Mouse (Mus musculus) forelimb bud, embryonic 11.5 days (tissue): ENCODE results near the gene Tars2.
"Not testable (repeated sequence)": the region's sequence is repeated elsewhere in the genome, so short reads cannot be mapped to it uniquely, and the experiment has no call there.

Experiments used
- DNase-seq: peaks from one replicate; pipeline ENCODE4 v3.0.0-alpha.2; 2012; ENCODE audit warnings: low read depth, low spot score

Tars2 gene

DNA sequence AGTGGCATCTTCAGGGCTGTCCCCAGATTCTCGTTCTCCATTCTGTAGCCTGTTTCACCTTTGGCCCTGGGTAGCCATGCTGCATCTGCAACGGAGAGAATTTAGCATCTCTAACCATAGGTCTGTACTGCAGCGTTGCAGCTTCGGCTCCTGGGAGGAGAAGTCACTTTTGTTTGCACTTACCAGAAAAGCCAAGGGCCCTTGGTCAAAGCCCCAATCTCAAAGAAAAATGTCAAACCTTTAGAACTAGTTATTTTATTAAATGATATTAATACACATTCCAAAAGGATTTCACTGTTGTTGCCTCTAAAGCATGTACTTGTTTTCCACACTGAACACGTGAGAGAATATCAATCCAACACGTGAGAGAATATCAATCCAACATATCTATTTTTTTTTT lies at the start of gene Tars2:
Gene Tars2 (minus strand): TSS at position 101 of the 400 bp plus-strand sequence.
- no peak for DNase-seq

DNA sequence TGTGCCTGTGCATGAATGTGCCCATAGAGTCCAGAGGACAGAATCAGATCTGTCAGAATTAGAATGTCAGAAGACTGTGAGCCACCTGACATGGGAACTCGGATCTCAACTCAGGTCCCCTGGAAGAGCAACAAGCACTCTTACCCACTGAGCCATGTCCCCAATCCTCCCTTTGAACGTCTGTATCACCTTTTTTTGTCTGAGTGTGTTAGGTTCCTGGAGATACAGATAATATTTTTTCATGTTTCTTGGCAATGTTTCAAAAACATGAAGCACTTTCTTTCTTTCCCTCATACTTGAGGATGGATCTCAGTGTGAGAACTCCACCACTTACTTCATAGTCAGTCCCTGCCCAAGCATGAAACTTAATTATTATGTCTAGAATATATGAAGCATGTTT lies 48.4 kb upstream of the Tars2 start:
- no peak for DNase-seq

DNA sequence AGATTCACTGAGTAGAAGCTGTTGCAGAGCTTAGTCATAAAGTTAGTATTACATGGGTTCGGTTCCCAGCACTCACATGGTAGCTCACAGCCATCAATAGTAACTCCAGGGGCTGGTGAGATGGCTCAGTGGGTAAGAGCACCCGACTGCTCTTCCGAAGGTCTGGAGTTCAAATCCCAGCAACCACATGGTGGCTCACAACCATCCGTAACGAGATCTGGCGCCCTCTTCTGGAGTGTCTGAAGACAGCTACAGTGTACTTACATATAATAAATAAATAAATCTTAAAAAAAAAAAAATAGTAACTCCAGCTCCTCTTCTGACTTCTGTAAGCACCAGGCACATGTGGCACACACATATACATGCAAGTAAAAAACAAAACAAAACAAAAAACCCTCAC lies 47.6 kb upstream of the Tars2 start:
- not testable (repeated sequence) for DNase-seq

DNA sequence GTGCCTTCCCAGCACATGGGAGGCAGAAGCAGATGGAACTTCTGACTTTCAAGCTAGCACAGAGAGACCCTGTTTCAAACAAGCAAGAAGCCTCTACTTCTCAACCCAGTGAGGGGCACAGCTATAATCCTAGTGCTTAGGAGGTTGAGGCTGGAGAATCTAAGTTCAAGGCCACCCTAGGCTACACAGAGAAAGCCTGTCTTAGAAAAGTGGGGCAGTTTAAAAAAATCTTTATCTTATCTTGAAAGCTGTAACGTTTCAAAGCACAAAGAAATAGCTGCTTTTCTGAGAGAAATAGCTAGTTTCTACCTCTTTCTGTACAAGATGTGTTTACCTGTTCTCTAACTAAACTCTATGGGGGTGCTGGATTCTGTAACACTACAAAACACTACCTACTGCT lies 46.7 kb upstream of the Tars2 start:
- DNase-seq = no peak

DNA sequence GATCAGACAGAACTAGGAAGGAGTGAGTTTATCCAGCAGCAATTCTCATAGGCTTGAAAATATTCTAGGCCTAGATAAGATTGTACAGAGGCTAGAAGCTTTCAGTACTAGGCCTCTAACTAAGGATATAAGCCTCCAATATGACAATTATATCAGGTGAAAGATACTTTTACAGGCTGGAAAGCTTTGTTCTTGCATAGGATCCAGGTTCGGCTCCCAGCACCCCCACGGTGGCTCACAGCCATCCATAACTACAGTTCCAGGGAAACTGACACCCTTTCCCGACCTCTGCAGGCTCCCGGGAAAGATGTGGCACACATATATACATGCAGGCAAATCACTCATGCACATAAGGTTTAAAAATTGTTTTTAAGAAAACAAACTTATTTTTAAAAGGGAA lies 43.8 kb upstream of the Tars2 start:
- DNase-seq = no peak

DNA sequence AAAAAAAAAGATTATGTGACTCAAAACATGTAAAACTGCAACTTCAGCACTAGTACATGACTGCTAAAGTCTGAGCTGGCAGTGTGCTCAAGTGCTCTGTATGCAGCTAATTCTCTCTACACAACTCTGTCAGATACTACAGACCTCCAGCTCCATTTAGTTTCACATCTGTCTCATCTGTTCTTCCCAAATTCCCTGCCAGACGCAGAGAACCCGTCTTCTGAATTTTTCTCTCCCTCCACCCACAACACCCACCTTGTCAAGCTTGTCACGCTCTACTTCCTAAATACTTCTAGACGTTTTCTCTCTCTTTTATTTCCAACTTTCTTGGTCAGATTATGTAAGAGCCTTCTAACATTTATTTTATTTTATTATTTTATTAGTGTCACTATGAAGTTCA lies 38.8 kb upstream of the Tars2 start:
- no peak for DNase-seq

DNA sequence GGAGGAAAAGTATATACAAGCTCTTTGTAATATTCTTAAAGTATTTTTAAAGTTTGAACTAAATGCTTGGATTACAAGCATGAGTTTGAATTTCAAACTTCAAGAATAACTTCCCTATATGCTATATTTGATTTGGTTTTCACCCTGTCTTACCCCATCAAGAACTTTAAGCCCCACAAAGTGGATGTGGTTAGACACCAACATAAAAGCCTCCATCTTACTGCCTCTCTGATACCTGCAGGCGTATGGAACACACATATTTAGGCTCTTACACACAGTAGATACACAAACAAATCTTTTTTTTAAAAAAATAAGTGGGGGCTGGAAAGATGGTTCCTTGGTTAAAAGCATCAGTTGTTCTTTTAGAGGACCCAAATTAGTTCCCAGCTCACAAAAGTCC lies 34.3 kb upstream of the Tars2 start:
- DNase-seq = no peak

DNA sequence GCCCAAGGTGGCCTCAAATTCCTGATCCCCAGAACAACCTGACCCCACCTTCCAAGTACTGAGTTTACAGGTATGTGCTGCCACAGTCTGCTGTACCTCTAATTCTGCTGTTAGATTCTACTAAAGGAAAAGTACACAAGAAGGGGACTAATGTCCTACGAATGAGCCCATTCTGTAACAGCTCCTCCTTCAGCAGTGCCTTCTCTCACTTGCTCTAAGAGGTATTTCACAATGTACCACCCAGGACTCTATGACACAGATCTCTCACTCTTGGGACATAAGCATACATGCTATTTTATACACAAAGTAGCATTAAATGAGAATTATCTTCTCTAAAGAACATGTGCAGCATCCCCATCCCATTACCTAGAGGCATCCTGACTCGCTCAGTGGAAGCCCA lies 33.7 kb upstream of the Tars2 start:
- DNase-seq = no peak

DNA sequence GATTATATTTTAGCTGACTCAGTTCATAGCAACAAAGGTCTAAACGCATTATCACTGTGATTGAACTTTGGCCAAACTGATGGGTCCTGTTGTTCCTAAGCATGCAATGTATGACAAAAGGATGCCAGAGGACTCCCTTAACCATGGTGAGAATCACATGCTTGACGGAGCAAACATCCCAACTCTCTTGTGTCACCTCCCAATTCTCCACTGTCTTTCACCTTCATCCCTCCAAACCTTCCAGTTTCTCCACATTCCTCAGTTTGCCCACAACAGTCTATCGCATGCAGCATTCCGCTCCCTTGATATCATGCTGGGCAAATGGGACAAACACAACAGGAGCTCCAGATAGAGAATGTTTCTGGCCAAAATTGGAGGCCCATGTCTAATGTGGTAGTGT lies 25.5 kb upstream of the Tars2 start:
- no peak for DNase-seq

DNA sequence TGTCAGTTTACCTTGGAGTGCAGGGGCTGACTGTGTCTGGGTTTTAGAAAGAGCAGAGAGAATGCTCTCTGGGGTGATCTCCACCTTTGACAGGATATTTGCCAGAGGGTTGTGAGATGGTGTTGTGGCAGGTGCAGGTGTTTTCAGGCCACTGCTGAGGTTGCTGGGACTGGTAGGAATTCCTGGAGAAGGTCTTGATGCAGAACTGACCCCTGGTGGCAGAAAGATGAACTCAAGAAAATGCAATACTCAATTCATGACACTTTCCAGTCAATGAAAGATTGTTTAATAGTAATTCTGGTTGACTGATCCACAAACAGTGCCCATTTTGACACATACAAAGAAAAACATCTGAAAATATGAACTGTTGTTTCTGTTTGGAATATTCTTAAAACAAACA lies 12.0 kb upstream of the Tars2 start:
- peak; percentile 26 for DNase-seq

DNA sequence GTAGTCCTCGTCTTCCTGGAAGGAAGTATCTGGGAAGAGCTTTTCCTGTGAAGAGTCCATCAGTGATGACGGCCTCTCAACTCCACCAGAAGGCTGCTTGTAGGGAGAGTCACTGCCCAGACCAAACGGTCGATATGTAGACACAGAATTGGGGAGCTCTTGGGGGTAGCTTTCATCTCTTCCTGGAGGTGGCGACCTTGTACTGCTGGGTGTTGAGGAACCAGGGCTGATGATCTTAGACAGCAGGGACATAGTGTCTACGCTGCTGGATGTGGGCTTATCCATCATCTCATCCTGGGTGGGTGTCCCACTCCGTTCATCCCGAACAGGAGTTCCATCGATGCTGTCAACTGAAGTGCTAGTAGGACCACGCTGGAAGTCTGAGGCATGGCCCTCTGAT lies 5.5 kb upstream of the Tars2 start:
- DNase-seq = no peak

DNA sequence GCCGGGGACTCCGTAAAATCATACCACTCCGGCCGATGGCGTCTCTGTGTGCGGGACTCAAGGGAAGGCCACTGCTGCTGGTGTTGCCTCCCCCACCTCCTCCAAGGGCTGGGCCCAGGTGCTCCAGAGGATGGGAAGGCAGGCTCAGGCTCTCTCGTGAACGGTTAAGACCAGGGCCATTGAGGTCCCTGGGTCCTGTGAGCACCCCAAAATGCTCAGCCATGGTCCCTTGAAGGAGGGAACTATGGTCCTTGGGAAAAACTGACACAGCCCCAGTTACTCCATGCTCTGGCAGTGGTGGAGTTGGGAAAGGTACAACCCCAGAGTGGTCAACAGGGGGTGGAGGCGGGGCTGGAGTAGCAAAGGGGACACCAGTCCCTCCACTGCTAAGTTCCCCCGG lies 3.8 kb upstream of the Tars2 start:
- DNase-seq = no peak

DNA sequence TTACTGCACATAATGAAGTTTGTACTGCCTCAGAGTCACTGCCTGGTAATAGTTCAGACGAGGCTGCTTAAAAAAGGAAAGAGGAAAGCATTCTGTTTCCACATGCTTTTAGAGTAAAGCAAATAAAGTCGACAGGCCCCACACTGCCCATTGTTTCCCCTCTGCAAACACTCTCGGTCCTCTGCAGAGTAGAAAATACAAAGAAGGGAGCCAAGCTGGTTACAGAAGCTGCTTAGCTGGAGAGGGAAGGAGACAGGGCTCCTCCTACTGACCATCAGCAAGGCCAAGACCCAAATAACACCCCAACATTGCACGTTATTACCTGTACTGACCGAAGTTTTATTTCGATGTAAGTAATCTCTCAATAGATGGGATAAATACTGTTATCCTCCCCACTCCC lies 3.0 kb upstream of the Tars2 start:
- no peak for DNase-seq

DNA sequence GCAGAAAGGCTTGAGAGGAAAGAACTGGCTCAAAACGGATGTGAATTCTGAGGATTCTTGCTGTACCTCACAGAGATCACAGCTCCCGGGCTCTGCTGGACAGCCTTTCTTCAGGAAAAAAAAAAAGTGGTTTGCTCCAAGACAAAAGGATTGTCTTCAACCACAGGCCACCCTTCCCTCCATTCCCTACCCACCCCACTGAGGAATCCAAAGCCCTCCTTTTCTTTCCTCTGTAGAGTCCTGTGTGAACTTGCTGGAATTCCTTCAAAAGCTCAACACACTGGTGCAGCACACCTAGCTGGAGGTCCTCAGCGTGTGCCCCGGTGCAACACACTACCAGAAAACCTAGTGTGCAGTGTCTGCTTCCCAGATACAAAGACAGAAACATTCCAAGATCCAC lies 1.8 kb upstream of the Tars2 start:
- no peak for DNase-seq

DNA sequence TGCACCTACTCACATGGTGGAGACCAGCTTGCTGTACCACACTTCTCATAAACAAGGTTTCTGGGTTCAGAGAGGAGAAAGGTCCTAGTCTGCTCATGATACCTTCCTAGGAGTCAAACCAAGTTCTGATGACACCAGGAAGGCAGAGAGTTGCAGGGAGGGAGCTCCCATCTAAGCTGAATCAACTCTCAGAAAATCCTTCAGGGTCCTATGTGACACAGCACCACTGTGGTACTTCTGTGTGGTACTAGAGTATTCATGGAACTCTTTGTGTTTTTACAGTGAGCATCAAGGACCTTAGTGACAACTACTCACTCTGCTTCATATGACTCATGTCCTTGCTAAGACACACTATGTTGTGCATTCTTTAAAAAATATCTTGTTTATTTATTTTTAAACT lies 650 bp upstream of the Tars2 start:
- DNase-seq = no peak

DNA sequence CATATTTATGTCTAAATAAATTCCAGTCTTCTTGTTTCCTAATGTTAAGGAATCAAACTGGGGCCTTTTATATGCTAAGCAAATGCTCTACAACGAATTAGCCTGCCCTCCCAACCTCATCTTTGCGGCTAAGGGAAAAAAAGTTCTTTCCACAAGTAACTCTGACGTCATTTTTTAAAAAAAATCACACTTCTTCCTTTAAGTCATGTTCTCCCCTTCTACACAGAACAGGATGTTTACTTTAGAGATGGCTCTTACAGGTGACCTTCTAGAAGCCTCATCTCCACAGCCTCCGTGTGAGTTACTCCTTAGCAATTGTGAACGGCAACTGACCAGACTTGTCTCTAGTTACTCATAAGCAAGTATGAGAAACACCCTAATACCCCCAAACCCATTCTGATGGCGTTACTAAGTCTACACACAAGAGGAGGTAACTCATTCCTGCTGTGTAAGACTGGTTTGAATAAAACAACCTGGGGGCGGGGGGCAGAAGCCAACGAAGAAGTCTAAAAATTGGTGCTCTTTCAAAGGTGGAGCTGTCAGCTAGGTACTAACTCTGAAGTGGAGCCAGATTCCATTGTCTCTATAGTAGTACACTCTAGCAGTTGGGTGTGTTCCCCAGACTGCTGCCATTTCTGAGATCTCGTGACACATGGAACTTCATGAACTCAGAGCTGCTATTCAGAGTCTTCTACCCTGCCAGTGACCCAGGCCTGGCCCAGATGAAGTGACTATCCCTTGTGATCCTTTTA lies 1.4 kb downstream of the Tars2 start:
- no peak for DNase-seq

DNA sequence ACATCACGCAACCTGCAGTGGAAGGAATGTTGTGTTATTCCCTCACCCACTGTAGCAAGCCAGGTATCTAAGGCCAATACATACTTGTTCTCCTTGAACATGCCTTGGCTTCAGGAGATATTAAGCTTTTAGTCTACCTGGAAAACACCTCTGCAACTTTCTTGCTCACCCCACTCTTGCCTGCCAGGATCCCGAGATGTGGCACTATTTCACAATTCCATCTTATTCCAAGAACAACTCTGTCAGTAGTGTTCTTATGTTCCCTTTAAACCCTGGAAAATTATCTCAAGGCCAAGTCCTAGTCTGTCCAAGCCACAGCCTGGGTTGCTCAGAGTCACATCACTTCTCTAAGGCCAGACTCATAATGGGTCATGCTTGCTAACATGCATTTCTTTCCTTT lies 3.2 kb downstream of the Tars2 start:
- no peak for DNase-seq

DNA sequence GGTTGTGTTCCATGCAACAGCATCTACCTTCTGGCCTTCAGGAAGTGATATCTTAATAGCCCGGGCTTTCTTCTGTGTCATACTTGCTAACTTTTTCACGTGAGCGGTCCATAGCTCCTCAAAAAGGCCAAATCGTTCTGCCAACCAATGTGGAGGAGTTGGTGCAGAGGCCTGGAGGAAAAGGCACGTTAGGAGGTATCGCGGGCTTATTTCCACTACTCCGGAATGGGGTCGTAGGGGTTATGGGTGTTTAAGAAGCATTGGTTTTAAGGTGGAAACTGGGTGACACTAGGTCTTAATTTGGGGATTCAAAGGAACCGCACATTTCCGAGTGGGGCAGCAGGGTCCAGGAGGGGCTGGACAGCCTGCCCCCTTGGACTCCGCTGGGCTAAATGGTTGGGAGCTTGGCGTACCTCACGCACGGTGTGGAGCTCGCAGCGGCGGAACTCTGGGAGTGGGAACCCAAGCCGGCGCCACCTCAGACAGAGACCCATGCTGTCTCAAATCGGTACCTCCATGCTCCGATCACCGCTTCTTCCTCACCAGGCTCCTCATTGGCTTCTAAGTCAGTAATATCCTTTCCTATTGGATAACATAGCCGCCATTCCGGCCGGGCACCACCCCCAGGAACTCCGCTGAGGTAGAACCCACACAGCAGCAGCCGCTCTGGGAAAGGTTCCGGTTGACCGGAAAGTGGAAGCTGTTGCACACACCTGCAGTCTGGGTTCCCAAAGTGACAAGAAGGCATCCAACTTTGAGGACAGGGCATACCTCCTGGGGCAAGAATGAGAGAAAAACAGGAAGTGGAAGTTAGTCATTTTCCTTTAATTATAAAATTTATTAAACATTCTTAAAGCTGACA lies 5.4 kb downstream of the Tars2 start:
- peak; percentile 92 for DNase-seq

DNA sequence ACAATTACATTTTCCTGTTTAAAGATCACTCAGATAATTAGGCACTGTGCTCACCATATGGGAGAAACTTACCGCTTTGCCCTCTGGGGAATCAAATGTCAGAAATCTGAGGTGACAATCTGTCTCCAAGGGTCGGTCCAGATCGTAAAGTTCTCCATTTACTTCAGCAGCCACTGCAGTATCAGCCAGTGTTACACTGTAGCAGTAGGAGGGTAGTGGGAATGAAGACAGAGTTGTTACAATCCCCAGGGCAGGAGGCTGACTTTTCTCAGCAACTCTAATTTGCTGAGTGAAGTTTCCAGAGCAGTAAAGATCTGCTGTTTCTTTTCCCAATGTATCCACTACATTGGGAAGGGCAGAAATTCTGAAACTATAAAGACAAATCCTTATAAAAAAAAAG lies 7.1 kb downstream of the Tars2 start:
- no peak for DNase-seq

DNA sequence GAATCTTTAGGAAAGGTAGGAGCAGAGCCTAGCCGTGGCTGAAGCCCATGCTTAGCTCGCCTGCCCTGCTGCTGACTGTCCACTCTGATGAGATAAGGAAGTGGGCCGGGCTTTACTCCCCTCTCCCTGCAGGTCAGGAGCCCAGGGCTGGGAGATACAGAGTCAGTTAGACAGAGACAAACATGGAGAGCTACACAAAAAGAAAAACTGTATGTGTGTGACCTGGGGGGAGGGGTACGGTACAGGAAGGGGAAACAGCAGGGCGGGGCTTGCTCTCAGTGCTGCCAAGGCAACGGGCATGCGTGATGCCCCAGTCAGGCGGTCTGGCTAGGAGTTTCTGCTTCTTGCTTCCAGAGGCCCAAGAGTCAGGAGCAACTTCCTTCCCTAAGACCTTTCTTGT lies 19.6 kb downstream of the Tars2 start:
- no peak for DNase-seq

DNA sequence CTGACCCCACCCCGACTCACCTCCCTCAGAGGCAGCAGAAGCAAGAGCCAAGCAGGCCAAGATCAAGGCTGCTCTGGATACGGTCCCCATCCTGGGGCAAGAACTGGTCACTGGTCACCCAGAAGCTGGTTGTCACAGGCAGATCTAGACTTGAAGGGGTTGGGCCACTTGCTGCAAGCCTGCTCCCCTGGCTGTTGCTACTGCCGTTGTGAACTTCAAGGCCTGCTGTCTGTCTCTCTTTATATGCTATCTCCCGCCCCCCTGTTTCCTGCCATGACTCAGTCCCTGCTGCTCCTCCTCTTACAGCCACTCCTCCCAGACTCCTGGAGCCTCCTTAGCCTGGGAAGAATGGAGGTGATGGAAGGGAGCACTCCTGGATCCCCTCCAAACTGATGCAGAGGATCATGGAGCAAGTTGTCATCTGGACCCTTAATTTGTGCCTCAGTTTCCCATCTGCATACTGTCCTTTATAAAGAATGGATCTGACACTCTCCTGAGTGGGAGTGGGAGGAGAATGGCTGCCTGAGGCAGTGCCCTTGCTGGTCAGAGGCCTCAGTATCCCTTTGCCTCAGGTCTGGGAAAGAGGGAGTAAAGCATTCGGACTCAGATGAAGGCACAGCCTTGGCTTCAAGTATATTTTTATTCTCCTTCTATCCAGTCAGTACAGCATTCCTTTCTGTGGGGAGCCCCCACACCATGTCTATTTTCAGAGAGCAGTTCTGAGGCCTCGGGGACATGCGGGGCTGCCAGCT lies 20.5 kb downstream of the Tars2 start, which contains the start of gene Ecm1:
Gene Ecm1 (minus strand): TSS at position 217 of the 752 bp plus-strand sequence.
- no peak for DNase-seq

DNA sequence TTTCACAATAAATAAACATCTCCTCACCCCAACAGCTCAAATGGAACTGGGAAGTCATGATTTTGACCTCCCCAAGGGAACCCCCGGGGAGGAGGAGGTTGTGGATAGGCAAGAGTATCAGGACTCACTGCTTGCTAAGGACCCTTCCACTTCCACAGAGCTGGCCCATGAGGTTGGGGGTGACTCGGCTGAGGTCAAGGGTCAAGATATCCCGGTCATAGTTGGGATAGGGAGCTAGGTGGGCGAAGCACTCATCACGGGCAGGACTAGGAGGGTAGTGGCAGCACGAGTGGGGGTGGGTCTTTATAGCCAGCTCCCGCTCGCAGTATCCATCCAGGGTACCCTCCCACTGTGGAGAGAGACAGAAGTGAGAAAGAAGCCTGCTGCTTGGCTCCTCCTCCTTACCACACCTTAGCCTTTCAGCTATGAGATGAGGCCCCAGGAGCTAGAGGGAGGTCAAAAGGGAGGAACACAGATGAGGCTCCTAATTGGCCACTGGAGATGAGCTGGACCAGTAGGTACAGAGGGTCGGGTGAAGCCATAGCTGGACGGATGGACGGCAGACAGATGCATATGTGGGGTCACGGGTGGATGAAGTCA lies 24.8 kb downstream of the Tars2 start:
- no peak for DNase-seq
